Mouse (Mus musculus) left cerebral cortex, postnatal 10 days (tissue): Measurements from ENCODE around the gene Fkbp6. TPM values are rescaled to one million over a fixed set of nuclear protein-coding genes. Genes with fewer than 3 reads are reported as not detected.
"Not testable (repeated sequence)": the region's sequence is repeated elsewhere in the genome, so short reads cannot be mapped to it uniquely, and the experiment has no call there.

Experiments
- DNase-seq, 2 experiments: peaks; one replicate each; pipeline ENCODE4 v3.0.0; 2021 to 2022; ENCODE audit warnings: low spot score in 2 of 2, mixed read lengths in 1 of 2; ENCODE audit errors: extremely low spot score in 1 of 2
- intact Hi-C: fragments of 180-260 bp; cut with DNase I; formaldehyde crosslinking; loops from one replicate; pipeline ENCODE4 v1.15.1; 2025
- total RNA-seq, 2 experiments: library from RNA; stranded (reverse); gene quantifications; 2 replicates each; pipeline ENCODE4 v1.2.3; 2021

Gene Fkbp6
- total RNA-seq, result under 1 TPM in 1 of 2 experiments, not detected in 1; 0.65 TPM

- no peak for DNase-seq
- intact Hi-C loops, result loop anchor here (10.0 kb wide), 1 partner anchor 245 kb away; no protein-coding TSS in a partner anchor
Observed at GRCm38 (mm10) chr5:135349862-135350261, at the start of gene Fkbp6. Gene Fkbp6 (minus strand): TSS chr5:135350044.

GRCm38 (mm10) chr5:135399382-135399781 lies 49.5 kb upstream of the Fkbp6 start:
- no peak for DNase-seq
- intact Hi-C loops, result loop anchor here (2.0 kb wide), 1 partner anchor 95 kb away; no protein-coding TSS in a partner anchor

DNA sequence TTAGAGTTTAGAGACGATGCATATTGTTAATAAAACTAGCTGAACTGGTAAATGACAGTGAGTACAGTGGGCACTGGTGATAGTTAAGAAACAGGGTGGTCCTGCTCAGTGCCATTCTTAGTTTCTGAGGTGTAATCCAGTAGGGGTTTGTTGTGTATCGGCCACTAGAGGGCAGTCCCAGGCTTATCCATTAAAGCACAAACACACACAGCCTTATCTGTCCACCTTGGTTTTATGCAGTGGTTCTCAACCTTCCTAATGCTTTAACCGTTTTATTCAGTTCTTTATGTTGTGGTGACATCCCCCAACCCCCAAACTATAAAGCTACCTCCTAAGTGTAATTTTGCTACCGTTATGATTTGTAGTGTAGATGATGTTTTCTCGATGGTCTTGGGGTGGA lies 46.0 kb upstream of the Fkbp6 start:
- DNase-seq, result peak in 1 of 2 experiments; percentile 34
- intact Hi-C loops, result no loop called here

GRCm38 (mm10) chr5:135394004-135394823 lies 44.4 kb upstream of the Fkbp6 start, which contains the start of gene Pom121:
Gene Pom121 (minus strand): TSS chr5:135394546.
- peak; percentile 77 to 91 for DNase-seq
- intact Hi-C loops, result no loop called here

DNA sequence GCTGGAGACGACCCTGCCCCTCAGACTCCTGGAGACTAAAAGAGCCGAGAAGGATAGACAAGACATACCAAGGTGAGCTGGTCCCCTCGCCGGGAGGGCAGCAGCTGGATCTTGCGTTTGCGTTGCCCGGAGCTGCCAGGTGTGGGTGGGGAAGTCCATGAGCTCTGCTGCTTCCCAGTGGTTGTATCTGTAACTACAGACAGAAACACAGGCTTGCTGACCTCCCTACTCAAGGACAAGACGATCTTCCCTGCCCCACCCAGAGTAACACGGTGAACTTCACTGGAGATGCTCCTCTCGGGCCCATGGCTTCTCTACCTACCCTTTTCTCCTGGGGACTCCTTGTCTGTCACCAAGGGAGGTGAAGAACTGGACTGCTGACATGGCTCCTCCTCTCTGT lies 33.9 kb upstream of the Fkbp6 start:
- DNase-seq, result no peak
- intact Hi-C loops, result no loop called here

DNA sequence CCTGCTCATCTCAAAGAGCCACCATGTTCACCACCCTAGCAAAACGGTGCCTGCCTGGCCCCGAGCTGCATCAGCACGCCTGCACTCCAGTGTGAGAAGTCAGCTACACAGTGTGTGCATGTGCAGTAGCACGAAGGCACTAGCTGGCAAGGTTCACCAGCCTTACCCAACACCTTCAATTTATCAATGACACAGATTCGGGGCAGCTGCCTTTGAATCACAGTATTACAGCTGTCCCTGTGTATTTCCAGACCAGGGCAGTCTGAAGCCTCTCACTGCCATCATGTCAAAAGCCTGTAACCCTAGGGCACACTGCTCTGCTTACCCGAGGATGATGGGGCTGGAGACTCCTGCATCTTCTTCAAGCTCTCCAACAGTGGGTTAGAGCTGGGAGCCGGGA lies 32.9 kb upstream of the Fkbp6 start:
- intact Hi-C loops, result no loop called here
- no peak for DNase-seq

- DNase-seq, result no peak
- intact Hi-C loops, result no loop called here
Observed at GRCm38 (mm10) chr5:135381356-135381925, 31.6 kb upstream of the Fkbp6 start.

- no peak for DNase-seq
- intact Hi-C loops, result no loop called here
Observed at GRCm38 (mm10) chr5:135380681-135381080, 30.8 kb upstream of the Fkbp6 start.

DNA sequence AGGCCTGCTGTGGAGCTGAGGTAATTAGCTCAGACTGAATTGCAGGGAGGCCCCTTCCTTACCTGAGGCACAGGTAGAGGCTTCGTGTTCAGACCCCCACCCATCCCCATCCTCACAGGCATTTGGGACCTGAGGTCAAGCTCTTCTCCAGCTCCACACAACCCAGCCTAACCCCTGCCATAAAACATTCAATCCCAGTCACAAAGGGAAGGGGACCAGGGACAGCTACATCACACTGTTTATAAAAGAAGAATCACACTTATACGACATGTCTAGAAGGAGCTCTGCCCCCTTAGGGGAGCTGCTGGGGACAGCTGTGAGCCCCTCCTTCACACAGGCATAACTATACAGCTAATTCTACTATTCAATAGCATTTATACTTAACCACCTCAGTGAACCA lies 26.5 kb upstream of the Fkbp6 start:
- DNase-seq, result no peak

GRCm38 (mm10) chr5:135375167-135375566 lies 25.3 kb upstream of the Fkbp6 start:
- intact Hi-C loops, result no loop called here

More for the DNA sequence above, 26.5 kb upstream of the Fkbp6 start:
- intact Hi-C loops, result no loop called here

DNA sequence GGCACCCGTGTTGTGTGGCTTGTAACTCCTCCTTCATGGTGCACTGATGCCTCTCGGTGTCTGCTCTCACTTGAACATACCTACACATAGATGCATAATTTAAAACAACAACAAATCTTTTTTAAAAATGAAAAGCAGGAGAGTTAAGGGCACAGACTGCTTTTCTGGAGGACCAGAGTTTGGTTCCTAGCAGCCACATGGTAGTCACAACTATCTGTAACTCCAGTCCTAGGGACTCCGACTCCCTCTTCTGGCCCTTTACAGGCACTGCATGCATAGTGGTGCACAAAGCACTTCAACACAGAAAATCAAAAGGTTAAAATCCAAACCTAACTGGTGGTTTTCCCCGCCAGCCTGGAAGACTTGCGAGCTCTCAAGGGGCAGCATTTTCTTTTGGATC lies 23.8 kb upstream of the Fkbp6 start:
- intact Hi-C loops, result no loop called here
- DNase-seq, result no peak

More at GRCm38 (mm10) chr5:135375167-135375566, 25.3 kb upstream of the Fkbp6 start:
- DNase-seq, result peak in 1 of 2 experiments; percentile 60

GRCm38 (mm10) chr5:135371195-135371594 lies 21.4 kb upstream of the Fkbp6 start:
- no peak for DNase-seq
- intact Hi-C loops, result no loop called here

GRCm38 (mm10) chr5:135369787-135370654 lies 20.2 kb upstream of the Fkbp6 start, which contains the start of gene Nsun5:
Gene Nsun5 (plus strand): TSS chr5:135369953.
- peak; percentile 93 to 97 for DNase-seq
- intact Hi-C loops, result no loop called here

DNA sequence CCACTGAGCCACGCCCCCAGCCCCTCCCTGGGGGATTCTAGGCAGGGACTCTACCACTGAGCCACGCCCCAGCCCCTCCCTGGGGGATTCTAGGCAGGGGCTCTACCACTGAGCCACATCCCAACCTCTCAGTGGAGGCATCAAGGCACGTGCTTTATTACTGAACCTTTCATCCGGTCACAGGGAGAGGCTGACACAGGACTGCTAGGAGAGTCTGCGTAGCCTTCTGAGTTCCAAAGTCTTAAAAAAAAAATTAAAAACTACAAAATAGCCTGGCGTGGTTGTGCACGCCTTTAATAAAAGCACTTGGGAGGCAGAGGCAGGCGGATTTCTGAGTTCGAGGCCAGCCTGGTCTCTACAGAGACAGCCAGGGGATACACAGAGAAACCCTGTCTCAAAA lies 19.4 kb upstream of the Fkbp6 start:
- intact Hi-C loops, DNase-seq: not testable (repeated sequence)

DNA sequence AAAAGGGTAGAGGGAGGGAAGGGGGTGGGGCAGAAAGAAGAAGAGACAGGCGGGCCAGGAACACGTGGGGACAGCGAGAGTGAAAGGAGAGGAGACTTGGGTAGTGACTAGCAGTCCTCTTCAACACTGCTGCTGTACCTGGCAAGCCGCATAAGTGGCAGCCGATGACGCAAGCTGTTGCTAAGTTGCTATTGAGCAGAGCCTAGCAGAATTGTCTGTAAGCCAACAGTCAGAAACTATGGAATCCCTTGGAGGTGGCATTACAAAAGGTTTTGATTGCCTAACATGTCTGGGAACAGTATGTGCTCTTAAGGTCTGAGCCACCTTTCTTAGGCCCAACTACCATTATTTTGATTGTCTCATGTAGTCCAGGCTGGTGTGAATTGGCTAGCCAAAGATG lies 18.5 kb upstream of the Fkbp6 start:
- no peak for DNase-seq
- intact Hi-C loops, result no loop called here

- intact Hi-C loops, result no loop called here
- DNase-seq, result no peak
Observed at GRCm38 (mm10) chr5:135367841-135368240, 18.0 kb upstream of the Fkbp6 start.

DNA sequence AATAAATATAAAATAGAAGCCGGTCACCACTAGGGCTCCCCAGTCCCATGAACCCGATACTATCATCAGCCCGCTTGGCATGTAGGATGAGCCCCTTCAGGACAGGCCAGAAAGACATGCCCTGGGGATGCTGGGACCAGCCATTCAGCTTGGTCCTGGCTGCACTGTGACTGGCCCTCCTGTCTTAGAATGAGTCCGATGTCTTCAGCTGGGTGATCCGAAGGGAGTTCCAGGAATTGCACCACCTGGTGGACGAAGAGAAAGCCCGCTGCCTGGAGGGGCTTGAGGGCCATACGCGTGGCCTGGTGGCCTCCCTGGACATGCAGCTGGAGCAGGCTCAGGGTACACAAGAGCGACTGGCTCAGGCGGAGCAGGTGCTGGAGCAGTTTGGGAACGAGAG lies 13.7 kb upstream of the Fkbp6 start:
- peak in 1 of 2 experiments; percentile 32 for DNase-seq
- intact Hi-C loops, result no loop called here

- intact Hi-C loops, result no loop called here
- DNase-seq, result no peak
Observed at GRCm38 (mm10) chr5:135362572-135362971, 12.7 kb upstream of the Fkbp6 start.

- intact Hi-C loops, result no loop called here
- no peak for DNase-seq
Observed at GRCm38 (mm10) chr5:135359772-135360171, 9.9 kb upstream of the Fkbp6 start.
